Mouse (Mus musculus): Measurements from ENCODE around the gene Cse1l. TPM values are rescaled to one million over a fixed set of nuclear protein-coding genes. Genes with fewer than 3 reads are reported as not detected.
A peak's percentile ranks its signal among the peaks of the same experiment; 100 is the strongest.

The Cse1l gene
- polyA plus RNA-seq, 2 experiments = 69.8 to 108 TPM

DNA sequence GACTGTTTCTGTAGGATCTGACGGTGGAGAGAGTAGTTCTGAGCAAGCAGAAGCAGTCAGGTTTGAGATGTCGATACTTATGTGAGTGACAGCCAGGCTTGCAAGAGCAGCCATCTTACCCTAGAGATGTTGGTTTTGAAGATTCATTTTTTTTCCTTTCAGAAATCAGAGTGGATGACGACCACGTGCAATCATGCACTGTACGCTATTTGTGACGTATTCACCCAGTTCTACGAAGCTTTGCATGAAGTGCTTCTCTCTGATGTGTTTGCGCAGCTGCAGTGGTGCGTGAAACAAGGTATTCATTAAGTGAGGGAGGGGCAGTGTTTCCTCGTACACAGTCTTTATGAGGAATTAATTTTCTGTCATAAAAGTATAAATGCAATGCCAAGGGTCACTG, 29.5 kb upstream of the Cse1l start:
- no peak for DNase-seq (ENCODE audit: low spot score)
- no peaks in the 10 kb centered on the region for H3K9me3 ChIP-seq (ENCODE audit: control insufficient read depth, low read length)
- peaks cover 59% of the 10 kb centered on the region for H3K36me3 ChIP-seq (ENCODE audit: control insufficient read depth, insufficient read depth, low read length)
- no peaks in the 10 kb centered on the region for H3K4me1 ChIP-seq (ENCODE audit: control insufficient read depth, insufficient read depth, low read length)
- H3K9ac ChIP-seq (ENCODE audit: low read depth, low read length, severe bottlenecking) = no peak overlapping the region
- ATAC-seq (ENCODE audit: low FRiP score, low read depth) = no peak
- TF ChIP-seq POLR2A (IDR thresholded peaks at IDR 0.05; ENCODE audit: borderline replicate concordance, extremely low read depth, insufficient read depth, insufficient read length) = no peak
- no peaks in the 10 kb centered on the region for H3K27me3 ChIP-seq (ENCODE audit: control insufficient read depth, insufficient read depth, low read length)
- H3K4me2 ChIP-seq (replicated peaks; ENCODE audit: low read depth, low read length, severe bottlenecking) = no peak overlapping the region
- no peak overlapping the region for H3K4me3 ChIP-seq (replicated peaks; ENCODE audit: low read length)
- no peak overlapping the region for H3K27ac ChIP-seq (replicated peaks; ENCODE audit: low read depth, low read length)
- WGBS = 82% methylated on average over 10 of the region's 10 CpGs

DNA sequence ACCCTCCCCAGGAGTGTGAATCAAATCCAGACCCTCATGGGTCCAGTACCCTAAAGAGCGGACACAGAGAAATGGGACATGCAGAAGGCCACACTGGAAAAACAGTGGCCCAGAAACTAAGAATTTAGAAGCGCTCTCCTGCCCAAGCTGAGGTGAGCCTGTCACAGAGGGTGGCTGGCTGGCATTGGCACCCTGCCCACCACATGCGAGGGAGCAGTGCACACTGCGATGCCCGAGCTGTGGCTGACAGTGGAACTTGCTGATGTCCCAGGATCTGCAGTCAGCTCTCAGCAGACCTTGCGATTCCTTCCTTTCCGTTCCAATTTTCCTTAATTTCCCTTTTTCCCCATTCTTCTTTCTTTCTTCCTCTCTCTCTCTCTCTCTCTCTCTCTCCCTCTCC, 20.8 kb upstream of the Cse1l start:
- 89% methylated on average over 7 of the region's 7 CpGs for WGBS
- no peak overlapping the region for H3K4me2 ChIP-seq (replicated peaks; ENCODE audit: low read depth, low read length, severe bottlenecking)
- no peak for DNase-seq (ENCODE audit: low spot score)
- H3K27ac ChIP-seq (replicated peaks; ENCODE audit: low read depth, low read length) = no peak overlapping the region
- no peak for TF ChIP-seq POLR2A (IDR thresholded peaks at IDR 0.05; ENCODE audit: borderline replicate concordance, extremely low read depth, insufficient read depth, insufficient read length)
- H3K36me3 ChIP-seq (ENCODE audit: control insufficient read depth, insufficient read depth, low read length) = peaks cover 24% of the 10 kb centered on the region
- H3K4me1 ChIP-seq (ENCODE audit: control insufficient read depth, insufficient read depth, low read length) = no peaks in the 10 kb centered on the region
- no peak for ATAC-seq (ENCODE audit: low FRiP score, low read depth)
- no peak overlapping the region for H3K4me3 ChIP-seq (replicated peaks; ENCODE audit: low read length)
- H3K27me3 ChIP-seq (ENCODE audit: control insufficient read depth, insufficient read depth, low read length) = no peaks in the 10 kb centered on the region
- no peaks in the 10 kb centered on the region for H3K9me3 ChIP-seq (ENCODE audit: control insufficient read depth, low read length)
- H3K9ac ChIP-seq (ENCODE audit: low read depth, low read length, severe bottlenecking) = no peak overlapping the region

DNA sequence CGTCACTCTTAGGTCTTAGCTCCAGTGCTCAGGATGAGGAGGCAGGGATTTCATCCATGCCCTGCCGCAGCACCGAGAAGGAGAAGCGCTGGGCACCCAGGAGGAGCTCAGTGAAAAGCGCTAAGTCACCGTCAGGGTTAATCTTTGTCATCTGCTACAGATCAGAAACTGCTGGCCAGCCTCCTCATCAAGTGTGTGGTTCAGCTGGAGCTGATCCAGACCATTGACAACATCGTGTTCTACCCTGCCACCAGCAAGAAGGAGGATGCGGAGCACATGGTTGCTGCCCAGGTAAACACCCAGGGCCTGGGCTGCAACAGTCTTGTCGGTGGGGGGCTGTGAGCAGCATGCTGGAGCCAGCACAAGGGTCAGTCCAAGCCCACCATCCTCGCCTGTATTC, 20.2 kb upstream of the Cse1l start:
- no peaks in the 10 kb centered on the region for H3K27me3 ChIP-seq (ENCODE audit: control insufficient read depth, insufficient read depth, low read length)
- ATAC-seq (ENCODE audit: low FRiP score, low read depth) (no peak), DNase-seq (ENCODE audit: low spot score) (no peak)
- no peak overlapping the region for H3K4me2 ChIP-seq (replicated peaks; ENCODE audit: low read depth, low read length, severe bottlenecking)
- no peak overlapping the region for H3K27ac ChIP-seq (replicated peaks; ENCODE audit: low read depth, low read length)
- no peak overlapping the region for H3K4me3 ChIP-seq (replicated peaks; ENCODE audit: low read length)
- no peak for TF ChIP-seq POLR2A (IDR thresholded peaks at IDR 0.05; ENCODE audit: borderline replicate concordance, extremely low read depth, insufficient read depth, insufficient read length)
- WGBS = 66% methylated on average over 10 of the region's 10 CpGs
- H3K36me3 ChIP-seq (ENCODE audit: control insufficient read depth, insufficient read depth, low read length) = peaks cover 29% of the 10 kb centered on the region
- no peaks in the 10 kb centered on the region for H3K9me3 ChIP-seq (ENCODE audit: control insufficient read depth, low read length)
- H3K4me1 ChIP-seq (ENCODE audit: control insufficient read depth, insufficient read depth, low read length) = no peaks in the 10 kb centered on the region
- H3K9ac ChIP-seq (ENCODE audit: low read depth, low read length, severe bottlenecking) = no peak overlapping the region

DNA sequence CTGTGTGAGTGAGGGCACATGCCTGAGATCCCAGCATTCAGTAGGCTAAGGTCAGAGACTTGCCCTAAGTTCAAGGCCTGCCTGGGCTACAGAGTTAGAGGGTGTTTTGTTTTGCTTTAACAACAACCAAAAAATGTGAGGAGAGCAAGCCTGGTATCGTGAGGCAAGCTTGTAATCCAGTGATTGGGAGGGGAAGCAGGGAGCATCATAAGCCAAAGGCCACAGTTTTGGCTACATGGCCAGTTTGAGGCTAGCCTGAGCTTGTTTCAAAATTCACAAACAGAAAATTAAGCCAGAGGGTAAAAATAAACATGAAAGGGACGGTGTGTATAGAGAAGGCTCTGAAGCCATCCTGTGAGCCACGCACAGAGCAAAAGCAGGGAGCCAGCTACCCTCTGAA, 19.6 kb upstream of the Cse1l start:
- 89% methylated on average over 3 of the region's 3 CpGs for WGBS
- ATAC-seq (ENCODE audit: low FRiP score, low read depth) = no peak
- Histone ChIP-seq H3K27me3 (ENCODE audit: control insufficient read depth, insufficient read depth, low read length) (no peaks in the 10 kb centered on the region), H3K9ac (ENCODE audit: low read depth, low read length, severe bottlenecking) (no peak overlapping the region), H3K9me3 (ENCODE audit: control insufficient read depth, low read length) (no peaks in the 10 kb centered on the region), H3K4me1 (ENCODE audit: control insufficient read depth, insufficient read depth, low read length) (no peaks in the 10 kb centered on the region), H3K36me3 (ENCODE audit: control insufficient read depth, insufficient read depth, low read length) (peaks cover 33% of the 10 kb centered on the region), H3K4me3 (replicated peaks; ENCODE audit: low read length) (no peak overlapping the region), H3K4me2 (replicated peaks; ENCODE audit: low read depth, low read length, severe bottlenecking) (no peak overlapping the region), H3K27ac (replicated peaks; ENCODE audit: low read depth, low read length) (no peak overlapping the region)
- no peak for TF ChIP-seq POLR2A (IDR thresholded peaks at IDR 0.05; ENCODE audit: borderline replicate concordance, extremely low read depth, insufficient read depth, insufficient read length)
- DNase-seq (ENCODE audit: low spot score) = no peak

DNA sequence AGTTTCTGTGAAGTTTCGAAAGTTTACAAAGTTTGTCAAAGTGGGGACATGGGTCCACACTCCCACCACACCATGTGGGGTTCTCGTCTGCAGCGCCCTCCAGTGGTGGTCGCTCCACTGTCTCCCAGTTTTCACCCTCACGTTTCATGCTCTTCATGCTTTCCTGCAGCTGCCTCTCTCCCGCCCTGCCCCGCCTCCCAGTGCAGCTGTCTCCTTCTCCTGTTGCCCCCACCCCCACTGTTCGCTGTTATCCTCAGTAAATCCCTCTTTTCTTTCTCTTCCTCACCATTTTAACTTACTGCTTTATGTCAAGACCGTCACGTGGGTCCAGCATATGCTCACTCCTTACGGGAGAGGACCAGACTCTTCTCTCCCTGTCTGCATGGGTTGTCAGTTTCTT, 18.0 kb upstream of the Cse1l start:
- Histone ChIP-seq H3K36me3 (ENCODE audit: control insufficient read depth, insufficient read depth, low read length) (peaks cover 41% of the 10 kb centered on the region), H3K4me2 (replicated peaks; ENCODE audit: low read depth, low read length, severe bottlenecking) (no peak overlapping the region), H3K27me3 (ENCODE audit: control insufficient read depth, insufficient read depth, low read length) (no peaks in the 10 kb centered on the region), H3K4me1 (ENCODE audit: control insufficient read depth, insufficient read depth, low read length) (no peaks in the 10 kb centered on the region), H3K9me3 (ENCODE audit: control insufficient read depth, low read length) (no peaks in the 10 kb centered on the region), H3K4me3 (replicated peaks; ENCODE audit: low read length) (no peak overlapping the region), H3K27ac (replicated peaks; ENCODE audit: low read depth, low read length) (no peak overlapping the region), H3K9ac (ENCODE audit: low read depth, low read length, severe bottlenecking) (no peak overlapping the region)
- no peak for TF ChIP-seq POLR2A (IDR thresholded peaks at IDR 0.05; ENCODE audit: borderline replicate concordance, extremely low read depth, insufficient read depth, insufficient read length)
- WGBS = 43% methylated on average over 10 of the region's 11 CpGs
- DNase-seq (ENCODE audit: low spot score) (peak; percentile 45), ATAC-seq (ENCODE audit: low FRiP score, low read depth) (peak; percentile 82)

DNA sequence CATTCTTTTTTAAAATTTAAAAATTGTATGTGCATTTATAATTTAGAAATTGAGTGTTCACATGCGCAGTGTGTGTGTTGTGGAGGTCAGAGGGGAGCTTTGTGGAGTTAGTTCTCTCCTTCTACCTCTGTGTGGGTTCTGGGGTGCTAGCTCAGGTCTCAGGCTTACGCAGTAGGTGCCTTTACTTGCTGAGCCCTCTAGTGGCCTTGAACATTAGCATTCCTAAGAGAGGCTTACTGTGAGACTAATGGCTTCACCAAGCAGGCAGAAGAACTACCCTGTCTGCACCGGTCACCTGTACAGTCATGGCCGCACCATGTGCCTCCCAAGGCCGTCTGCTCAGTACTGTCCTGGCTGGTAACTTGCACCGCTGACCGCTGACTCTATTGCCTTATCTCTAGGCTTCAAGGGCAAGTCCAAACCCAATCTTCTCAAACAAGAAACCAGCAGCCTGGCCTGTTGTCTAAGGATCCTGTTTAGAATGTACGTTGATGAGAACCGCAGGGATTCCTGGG, 14.4 kb upstream of the Cse1l start:
- Histone ChIP-seq H3K9me3 (ENCODE audit: control insufficient read depth, low read length) (no peaks in the 10 kb centered on the region), H3K36me3 (ENCODE audit: control insufficient read depth, insufficient read depth, low read length) (peaks cover 49% of the 10 kb centered on the region), H3K9ac (ENCODE audit: low read depth, low read length, severe bottlenecking) (no peak overlapping the region), H3K4me3 (replicated peaks; ENCODE audit: low read length) (no peak overlapping the region), H3K27ac (replicated peaks; ENCODE audit: low read depth, low read length) (no peak overlapping the region), H3K27me3 (ENCODE audit: control insufficient read depth, insufficient read depth, low read length) (no peaks in the 10 kb centered on the region), H3K4me1 (ENCODE audit: control insufficient read depth, insufficient read depth, low read length) (no peaks in the 10 kb centered on the region), H3K4me2 (replicated peaks; ENCODE audit: low read depth, low read length, severe bottlenecking) (no peak overlapping the region)
- ATAC-seq (ENCODE audit: low FRiP score, low read depth) (no peak), DNase-seq (ENCODE audit: low spot score) (no peak)
- 83% methylated on average over 9 of the region's 9 CpGs for WGBS
- TF ChIP-seq POLR2A (IDR thresholded peaks at IDR 0.05; ENCODE audit: borderline replicate concordance, extremely low read depth, insufficient read depth, insufficient read length) = no peak

Data from limb, embryonic 14.5 days (tissue).